Mouse (Mus musculus) embryonic stem cell, embryonic (primary cell): ENCODE measurements at regions not wholly inside any gene's neighbourhood (a gene's known extent, or its start where the extent isn't known, plus 50 kb on each side); places are given as distances from the start of the nearest gene placed in this dataset.

ENCODE experiments used
- CTCF ChIA-PET, 4 experiments: fragments of 300-600 bp in 2 of 4; fragments of 350-600 bp in 2 of 4; sonication (Branson Sonifier 250); formaldehyde crosslinking; loops; one replicate each; lab custom pipeline; 2022; ENCODE audit warnings: inconsistent platforms in 2 of 4; lab: Charles Lee
- POLR2A ChIA-PET, 4 experiments: fragments of 300-600 bp in 2 of 4; fragments of 350-600 bp in 2 of 4; sonication (Branson Sonifier 250); formaldehyde crosslinking; loops; one replicate each; lab custom pipeline; 2022; ENCODE audit warnings: antibody characterized with exemption in 4 of 4, inconsistent platforms in 1 of 4; lab: Charles Lee

- POLR2A ChIA-PET, result interaction anchor here in 1 of 4 experiments (0.7 kb wide), 1 partner anchor 641 kb away, joined by 4 read pairs; no protein-coding TSS in a partner anchor
- CTCF ChIA-PET, result no interaction called here
Measured at GRCm38 (mm10) chr17:9749301-9749700, 79.8 kb upstream of the Pabpc6 start.

GRCm38 (mm10) chr17:9747893-9748292 lies 78.4 kb upstream of the Pabpc6 start:
- POLR2A ChIA-PET, result no interaction called here
- CTCF ChIA-PET, result no interaction called here

DNA sequence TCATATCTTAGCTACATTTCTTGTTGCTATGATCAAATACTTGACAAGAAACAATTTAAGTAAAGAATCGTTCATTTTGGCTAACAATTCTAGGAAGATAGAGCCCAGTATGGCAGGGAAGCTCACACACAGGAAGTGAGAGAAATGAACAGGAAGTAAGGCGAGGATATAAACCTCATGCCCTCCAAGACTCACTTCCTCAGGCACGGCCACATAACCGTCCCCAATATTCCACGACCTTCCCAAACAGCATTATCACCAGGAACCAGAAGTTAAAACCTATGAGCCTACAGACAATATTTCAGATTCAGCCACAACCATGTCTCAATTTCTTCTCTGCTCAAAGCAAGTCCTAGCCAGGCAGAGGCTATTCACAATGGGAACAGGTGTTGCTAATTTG lies 73.8 kb upstream of the Pabpc6 start:
- POLR2A ChIA-PET, result interaction anchor here in 1 of 4 experiments (1.2 kb wide), 1 partner anchor 14 kb away, joined by 3 read pairs; no protein-coding TSS in a partner anchor
- CTCF ChIA-PET, result interaction anchor here in 1 of 4 experiments (0.9 kb wide), 1 partner anchor 13 kb away, joined by 3 read pairs; no protein-coding TSS in a partner anchor

GRCm38 (mm10) chr17:9741321-9741720 lies 71.8 kb upstream of the Pabpc6 start:
- ChIA-PET CTCF (no interaction called here), POLR2A (no interaction called here)

DNA sequence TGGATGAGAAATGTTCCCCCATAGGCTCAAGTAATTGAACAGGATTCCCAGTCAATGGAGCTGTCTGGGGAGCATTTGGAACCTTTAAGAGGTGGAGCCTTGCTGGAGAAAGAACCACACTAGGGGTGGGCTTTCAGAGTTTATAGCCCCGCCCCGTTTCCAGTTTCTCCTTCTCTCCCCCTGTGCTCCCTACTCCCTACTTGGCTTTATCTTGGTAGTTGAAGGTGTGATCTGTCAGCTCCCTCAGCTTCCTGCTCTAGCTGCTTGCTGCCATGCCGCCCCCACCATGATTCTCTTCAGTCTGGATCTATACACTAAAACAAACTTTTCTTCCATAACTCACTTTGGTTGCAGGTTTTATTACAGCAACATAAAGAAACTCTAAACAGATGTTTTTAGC lies 59.5 kb upstream of the Pabpc6 start:
- ChIA-PET POLR2A (interaction anchor here in 2 of 4 experiments (0.6 to 1.8 kb wide), 4 partner anchors 11 to 330 kb away, joined by 3 to 9 read pairs (median 4); no protein-coding TSS in a partner anchor), CTCF (interaction anchor here in 1 of 4 experiments (1.2 kb wide), 1 partner anchor 27 kb away, joined by 7 read pairs; no protein-coding TSS in a partner anchor)

GRCm38 (mm10) chr17:9725704-9726469 lies 56.4 kb upstream of the Pabpc6 start:
- ChIA-PET CTCF (no interaction called here), POLR2A (interaction anchor here in 3 of 4 experiments (0.6 to 1.5 kb wide), 6 partner anchors 13 to 109 kb away, joined by 3 to 7 read pairs (median 4); partner anchors contain the start of gene Pabpc6 (in 1 of the 3))

DNA sequence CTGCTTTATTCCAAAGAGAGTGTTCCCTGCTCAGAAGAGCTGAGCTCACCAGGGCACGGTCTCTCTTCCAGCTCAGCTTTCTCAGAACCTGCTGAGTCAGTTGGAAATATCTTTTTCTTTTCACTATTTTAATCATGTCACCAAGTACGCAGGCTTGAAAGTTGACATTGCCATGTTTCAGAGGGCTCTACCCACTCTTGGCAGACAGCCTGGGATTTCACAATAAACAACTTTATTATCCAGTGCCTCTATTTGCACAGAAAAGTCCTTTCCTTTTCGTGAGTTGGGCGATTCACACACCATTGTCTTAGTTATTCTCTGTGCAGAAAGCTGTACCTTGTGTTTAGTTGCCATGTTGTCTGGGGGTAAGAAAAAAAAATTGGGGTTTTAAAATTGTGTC lies 54.0 kb upstream of the Pabpc6 start:
- POLR2A ChIA-PET, result interaction anchor here in 1 of 4 experiments (0.9 to 1.2 kb wide), 2 partner anchors 13 to 709 kb away, joined by 3 read pairs; no protein-coding TSS in a partner anchor
- CTCF ChIA-PET, result no interaction called here

- POLR2A ChIA-PET, result interaction anchor here in 2 of 4 experiments (0.8 to 1.2 kb wide), 3 partner anchors 13 to 14 kb away, joined by 3 read pairs; no protein-coding TSS in a partner anchor
Measured at GRCm38 (mm10) chr17:9722709-9723108, 53.2 kb upstream of the Pabpc6 start.

More at GRCm38 (mm10) chr17:9722709-9723108, 53.2 kb upstream of the Pabpc6 start:
- CTCF ChIA-PET, result no interaction called here
